Mouse (Mus musculus) megakaryocyte-erythroid progenitor cell, adult 5-6 weeks (primary cell): ENCODE results near the gene Larp7. TPM values are rescaled to one million over a fixed set of nuclear protein-coding genes. Genes with fewer than 3 reads are reported as not detected.

Source experiments
- ATAC-seq: replicated peaks from 2 replicates; pipeline ENCODE4 v1.8.0; 2016; ENCODE audit warnings: mild to moderate bottlenecking, inconsistent platforms; ENCODE audit not compliant: severe bottlenecking, poor library complexity, low FRiP score, low TSS enrichment
- total RNA-seq, 2 experiments: library from RNA; stranded (forward) in 1 of 2; stranded (reverse) in 1 of 2; fragments of 200-1000, 215-1000 nt in 1 of 2; fragments of >200 nt in 1 of 2; fragmentation: Nextera tagmentation in 1 of 2; gene quantifications; 2 replicates each; pipeline ENCODE4 v1.2.3; 2014 to 2017

Gene Larp7
- total RNA-seq, 2 experiments from 2014 or later = 74.0 to 150 TPM

DNA sequence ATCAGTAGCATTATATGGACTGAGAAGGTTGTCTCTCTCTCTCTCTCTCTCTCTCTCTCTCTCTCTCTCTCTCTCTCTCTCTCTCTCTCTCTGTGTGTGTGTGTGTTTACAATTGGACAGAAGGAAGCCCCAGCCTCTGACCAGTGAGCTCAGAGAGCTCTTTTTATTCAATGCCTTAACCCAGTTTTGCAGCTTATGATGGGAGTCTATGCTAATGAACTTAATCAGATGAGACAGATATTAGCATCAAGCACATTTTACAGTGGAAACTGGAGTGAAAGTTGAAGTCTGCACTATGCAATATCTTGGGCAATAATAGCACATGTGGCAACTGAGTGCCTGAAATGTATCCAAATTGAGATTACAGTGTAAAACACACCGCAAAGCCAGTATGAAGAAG is 37.9 kb downstream of the Larp7 start:
- no peak for ATAC-seq

DNA sequence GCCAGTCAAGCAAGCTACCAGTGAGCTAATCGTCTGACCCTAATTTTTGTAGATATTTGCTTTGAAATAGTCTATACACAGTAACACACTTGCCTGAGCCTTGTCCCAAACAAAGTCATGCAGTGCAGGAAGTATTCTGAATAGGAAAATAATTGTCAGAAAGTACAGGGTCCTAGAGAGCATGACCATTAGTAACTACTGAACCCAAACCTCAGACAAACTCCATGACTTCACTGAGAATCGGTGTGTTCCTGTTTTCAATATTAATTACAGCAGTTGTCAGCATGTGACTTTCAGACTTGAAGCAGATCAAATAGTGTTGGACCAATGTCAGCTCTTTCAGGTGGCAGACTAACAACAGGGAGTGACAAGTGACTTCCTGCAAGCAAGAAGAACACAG is 39.5 kb downstream of the Larp7 start:
- ATAC-seq = no peak

DNA sequence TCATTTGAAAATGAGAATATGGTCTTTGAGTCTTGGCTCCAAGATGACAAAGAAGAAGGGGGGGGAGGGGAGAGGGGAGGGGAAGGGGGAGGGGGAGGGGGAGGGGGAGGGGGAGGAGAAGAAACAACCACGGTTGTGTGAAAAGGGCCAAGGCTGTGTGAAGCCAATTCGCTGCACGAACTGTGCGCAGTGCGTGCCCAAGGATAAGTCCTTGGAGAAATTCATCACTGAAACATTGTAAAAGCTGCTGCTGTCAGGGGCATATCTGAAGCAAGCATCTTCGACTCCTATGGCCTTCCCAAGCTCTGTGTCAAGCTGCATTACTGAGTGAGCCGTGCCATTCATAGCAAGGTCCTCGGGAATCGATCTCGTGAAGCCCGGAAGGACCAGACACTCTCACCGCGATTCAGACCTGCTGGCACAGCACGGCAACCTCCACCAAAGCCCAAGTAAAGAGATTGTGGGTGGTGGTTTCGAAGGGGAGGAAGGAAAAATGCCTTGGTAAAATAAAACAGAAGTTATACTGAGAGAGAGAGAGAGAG is 40.3 kb downstream of the Larp7 start:
- ATAC-seq = no peak

DNA sequence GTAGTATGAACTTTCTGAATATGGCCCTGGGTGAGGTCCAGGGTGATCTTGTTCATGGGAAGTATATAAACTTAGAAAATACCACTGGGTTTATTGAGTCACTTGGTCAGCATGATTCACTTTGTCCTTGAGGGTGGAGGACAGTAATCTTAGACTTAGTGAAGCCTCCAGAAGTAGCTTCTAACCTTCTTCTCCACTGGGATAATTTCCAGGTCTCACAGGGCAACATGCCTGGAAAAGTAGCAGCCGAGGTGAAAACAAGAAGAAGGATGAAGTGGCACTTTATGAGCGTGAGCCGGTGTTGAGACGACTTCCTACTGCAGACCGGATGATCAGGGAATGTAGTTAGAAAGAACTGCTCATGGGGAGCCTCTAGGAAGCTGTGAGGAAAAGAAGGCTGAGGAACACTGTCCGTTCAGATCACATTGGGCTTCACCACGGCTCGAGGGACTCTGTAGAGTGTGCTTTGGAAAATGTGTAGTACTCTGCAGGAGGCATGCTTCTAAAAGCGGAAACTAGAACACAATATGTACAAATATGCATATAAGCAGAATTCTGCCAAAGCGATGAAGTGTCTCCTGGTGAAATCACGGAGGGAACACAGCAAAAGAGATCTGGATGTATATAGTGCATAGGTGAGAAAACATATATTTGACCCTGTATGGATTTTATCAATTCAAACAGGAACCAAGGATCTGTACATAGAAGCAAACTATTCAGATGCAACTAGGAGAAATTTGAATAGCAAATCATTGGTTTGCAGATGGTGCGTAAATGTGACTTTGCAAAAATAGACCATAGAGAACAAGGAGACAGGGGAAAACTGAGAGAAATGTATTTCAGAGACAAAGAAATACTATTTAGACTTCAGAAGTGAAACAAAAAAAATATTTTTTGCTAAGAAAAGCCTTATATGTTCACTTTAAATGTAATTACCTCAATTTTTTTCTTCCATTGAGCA is 41.1 kb downstream of the Larp7 start:
- ATAC-seq = no peak

DNA sequence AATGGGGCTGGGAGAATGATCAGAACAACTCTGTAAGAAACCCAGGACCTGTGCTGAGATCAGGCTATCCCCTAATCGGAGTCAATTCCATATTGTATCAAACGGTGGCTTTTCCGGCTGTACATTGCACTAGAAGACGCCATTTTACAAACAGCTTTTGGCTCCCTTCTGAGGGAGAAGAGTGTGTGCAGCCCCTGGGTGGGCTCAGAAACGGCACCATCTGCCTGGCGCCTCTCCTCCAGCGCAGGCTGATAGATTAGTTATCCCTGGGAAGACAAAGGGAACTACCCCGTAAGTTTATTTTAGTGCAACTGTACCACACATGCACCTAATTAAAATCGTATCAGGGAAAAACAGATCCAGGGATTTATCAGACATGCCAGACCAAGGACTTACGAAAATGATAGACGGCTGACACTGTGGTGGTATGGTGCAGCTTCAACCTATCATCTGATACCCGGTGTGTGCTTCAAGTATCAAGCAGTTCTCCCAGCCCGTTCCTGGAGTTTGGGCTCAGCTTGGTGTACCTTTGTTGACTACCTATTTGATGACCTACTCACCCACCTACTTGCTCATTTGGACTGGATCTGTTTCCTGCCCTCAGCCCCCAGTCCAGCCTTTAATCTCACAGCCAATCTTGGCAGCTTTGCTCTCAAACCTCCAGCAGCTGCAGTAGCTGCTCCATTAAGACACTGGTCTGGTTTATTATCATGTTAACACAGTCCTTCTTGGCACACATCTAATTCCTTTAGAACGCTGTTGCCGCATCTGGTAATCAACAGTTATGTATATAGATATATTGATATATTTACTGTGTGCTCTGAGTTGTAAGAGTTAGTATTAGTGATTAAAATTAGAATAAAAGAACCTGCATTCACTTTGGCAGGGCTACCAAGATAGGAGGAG is 45.0 kb downstream of the Larp7 start:
- peak; percentile 84 for ATAC-seq

DNA sequence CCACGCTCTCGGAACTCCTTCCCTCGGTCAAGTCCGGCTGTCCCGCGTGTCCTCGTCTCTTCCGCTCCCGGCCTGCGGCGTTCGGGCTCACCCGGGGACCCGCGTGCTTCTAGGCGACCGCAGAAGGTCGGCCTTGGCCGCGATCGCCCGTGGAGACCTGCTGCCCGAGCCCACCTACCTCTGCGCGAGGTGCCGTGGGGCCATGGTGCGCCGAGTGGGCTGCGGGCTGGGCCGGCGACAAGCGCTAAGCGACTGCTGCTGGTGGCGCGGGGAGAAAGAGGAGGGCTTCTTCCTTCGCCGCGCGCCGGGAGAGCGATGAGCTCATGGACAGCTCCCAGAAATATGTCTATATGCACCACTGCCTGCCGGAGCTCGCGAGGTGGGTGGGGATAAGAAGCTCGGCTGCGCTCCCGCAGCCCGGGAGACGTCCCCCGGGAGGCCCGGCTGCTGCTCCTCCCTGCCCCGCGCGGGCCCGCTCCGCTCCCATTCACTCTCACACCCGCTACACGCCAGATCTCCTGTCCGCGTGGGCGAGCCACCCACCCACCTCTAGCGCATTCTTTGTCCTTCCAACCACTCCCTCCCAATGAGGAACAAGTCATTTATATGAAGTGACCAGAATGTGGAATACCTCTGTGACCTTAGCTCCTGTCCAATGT is 54.3 kb downstream of the Larp7 start, which contains the start of gene Ank2:
Ank2 (minus strand) TSS at position 609 of the 659 bp plus-strand sequence.
- ATAC-seq = peak; percentile 59

DNA sequence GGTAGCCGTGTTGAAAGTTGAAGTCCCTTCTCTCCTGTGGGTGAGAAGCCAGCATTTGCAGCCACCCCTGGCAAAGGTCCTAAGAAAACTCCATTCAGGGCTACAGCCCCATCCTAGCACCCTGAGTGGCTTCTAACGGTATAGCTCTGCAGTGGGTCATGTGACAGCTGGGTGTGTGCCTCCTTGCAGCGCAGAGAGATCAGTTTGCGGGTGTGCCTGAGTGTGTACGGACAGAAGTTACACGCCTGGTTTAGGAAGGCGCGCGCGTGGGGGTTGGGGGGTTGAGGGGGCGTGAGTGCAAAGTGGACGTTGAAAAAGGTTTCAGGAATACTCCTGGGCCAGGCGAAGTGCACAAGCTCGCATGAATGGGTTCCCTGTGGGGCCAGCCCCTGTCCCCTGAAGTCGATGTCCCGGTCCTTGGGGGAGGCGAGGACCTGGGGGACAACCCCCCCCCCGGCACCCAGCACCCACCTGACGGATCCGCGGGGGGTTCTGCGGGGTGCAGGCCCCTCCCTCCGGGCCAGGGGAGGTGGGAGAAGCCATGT is 54.9 kb downstream of the Larp7 start:
- ATAC-seq = peak; percentile 86

DNA sequence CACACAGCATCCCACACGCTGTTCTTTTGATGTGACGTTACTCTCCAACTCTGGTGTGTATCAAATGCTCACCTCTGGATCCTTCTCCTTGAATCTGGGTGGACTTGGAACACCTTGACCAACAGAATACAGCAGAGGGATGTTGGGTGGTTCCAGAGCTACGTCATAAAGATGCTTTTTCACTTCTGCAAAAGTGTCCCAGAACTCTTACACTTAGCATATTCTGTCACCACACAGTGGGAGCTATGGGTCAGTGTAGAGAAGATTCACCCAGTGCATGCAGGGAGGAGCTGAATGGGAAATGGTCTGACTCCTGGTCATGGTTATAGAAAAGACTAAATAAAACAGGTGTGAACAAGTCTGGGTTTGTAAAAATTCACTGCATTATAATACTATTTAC is 60.5 kb downstream of the Larp7 start:
- ATAC-seq = no peak

DNA sequence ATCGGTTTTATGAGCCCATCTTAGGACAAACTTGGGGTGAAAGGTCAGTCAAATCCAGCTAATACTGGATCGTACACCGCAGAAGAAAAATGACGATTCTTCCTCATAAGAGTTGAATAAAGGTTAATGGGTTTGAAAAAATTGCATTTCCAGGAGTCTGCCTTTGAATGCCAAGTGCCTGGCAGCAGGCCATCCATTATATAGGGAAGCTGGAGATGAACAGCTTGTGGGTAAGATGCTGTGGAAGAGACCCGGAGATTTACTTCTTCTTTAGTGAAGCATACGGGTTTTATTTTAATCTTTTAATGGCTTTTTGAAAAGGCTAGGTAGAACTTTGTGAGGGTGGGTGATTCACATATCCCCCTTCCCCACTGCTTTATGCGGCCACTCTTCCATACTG is 65.8 kb downstream of the Larp7 start:
- no peak for ATAC-seq

Other genes with a start within 250 kb of the Larp7 start
- gene Ank2, start 54.0 kb downstream of the Larp7 start, total RNA-seq (2014; fragmentation: Nextera tagmentation) = not detected in 2 replicates
- 0.38 TPM in 1 of 2 replicates, not detected in the other for gene Ank2, start 54.0 kb downstream of the Larp7 start, total RNA-seq (2017)
- gene Zgrf1, start 140 bp upstream of the Larp7 start, total RNA-seq (2014; fragmentation: Nextera tagmentation) = 39.4 and 40.0 TPM in 2 replicates
- gene Zgrf1, start 140 bp upstream of the Larp7 start, total RNA-seq (2017) = 24.4 and 26.6 TPM in 2 replicates
- gene Neurog2, start 79.8 kb upstream of the Larp7 start, total RNA-seq (2014; fragmentation: Nextera tagmentation) = not detected in 2 replicates
- gene Neurog2, start 79.8 kb upstream of the Larp7 start, total RNA-seq (2017) = not detected in 2 replicates
- gene Alpk1, start 227.2 kb upstream of the Larp7 start, total RNA-seq (2014; fragmentation: Nextera tagmentation) = 2.5 and 5.7 TPM in 2 replicates
- 3.7 and 6.8 TPM in 2 replicates for gene Alpk1, start 227.2 kb upstream of the Larp7 start, total RNA-seq (2017)
- 34.5 and 36.0 TPM in 2 replicates for gene Tifa, start 236.5 kb upstream of the Larp7 start, total RNA-seq (2014; fragmentation: Nextera tagmentation)
- 32.1 and 34.1 TPM in 2 replicates for gene Tifa, start 236.5 kb upstream of the Larp7 start, total RNA-seq (2017)